Mouse (Mus musculus): ENCODE results near the gene Scfd2.
A peak's percentile ranks its signal among the peaks of the same experiment; 100 is the strongest.

- TF ChIP-seq CTCF (IDR thresholded peaks at IDR 0.05; ENCODE audit: control insufficient read depth, insufficient read depth, low read length) (peak; percentile 32; the same call in 1 of the 2 replicates), POLR2A (IDR thresholded peaks at IDR 0.05; ENCODE audit: borderline replicate concordance, control insufficient read depth, low read depth, low read length) (no peak)
These were observed 248.0 kb downstream of the Scfd2 start for GRCm38 (mm10) chr5:74283545-74283944.

Measured in bone marrow, adult 2 months (tissue).